Mouse (Mus musculus) spleen, postnatal 0 days (tissue): Measurements from ENCODE around the gene 9130023H24Rik. TPM values are rescaled to one million over a fixed set of nuclear protein-coding genes. Genes with fewer than 3 reads are reported as not detected.

ENCODE experiments used
- polyA plus RNA-seq: library from polyadenylated mRNA; unstranded; fragments of >200 nt; fragmentation: Nextera tagmentation; extraction: Ambion mirVana; gene quantifications from 2 replicates; pipeline ENCODE4 v1.2.1, GENCODE M21; 2015

9130023H24Rik gene
- 2.2 and 3.9 TPM in 2 replicates for polyA plus RNA-seq

DNA sequence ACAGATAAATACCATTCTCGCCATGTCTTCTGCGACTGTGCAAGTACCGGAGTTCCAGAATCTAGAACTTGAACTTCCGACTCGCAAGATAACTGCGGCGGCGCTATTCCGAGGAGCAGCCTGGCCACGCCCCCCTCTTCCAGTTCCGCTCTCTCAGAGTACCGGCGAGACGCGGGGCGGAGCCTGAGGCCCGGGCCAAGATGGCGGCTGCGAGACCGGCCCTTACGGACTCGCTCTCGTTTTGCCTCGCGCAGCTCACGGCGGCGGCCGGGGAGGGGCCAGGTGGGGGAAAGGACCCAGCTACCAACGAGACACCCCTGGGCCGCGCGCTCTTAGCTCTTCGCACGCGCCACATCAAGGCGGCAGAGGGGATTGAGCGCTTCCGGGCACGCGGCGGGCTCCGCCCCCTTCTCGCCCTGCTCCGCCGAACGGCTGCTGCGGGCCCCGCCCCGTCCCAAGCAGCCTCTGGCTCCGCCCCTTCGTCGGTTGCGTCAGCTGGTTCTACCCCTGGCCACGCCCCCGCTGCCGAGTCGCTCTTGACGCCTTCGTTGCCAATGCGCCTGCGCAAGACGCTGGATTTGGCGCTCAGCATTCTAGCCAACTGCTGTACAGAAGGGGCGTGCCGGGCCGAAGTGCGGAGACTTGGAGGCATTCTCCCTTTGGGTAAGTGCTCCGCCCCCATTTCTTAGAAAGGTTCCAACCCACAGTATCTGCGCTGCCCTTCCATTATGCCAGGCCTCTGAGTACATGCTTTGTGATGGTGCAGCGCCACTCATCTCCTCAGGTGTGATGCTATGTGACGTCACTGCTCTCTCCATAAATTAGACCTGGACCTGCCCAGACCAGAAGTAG is at the start of gene 9130023H24Rik:
Gene 9130023H24Rik (minus strand): TSS at position 105 of the 852 bp plus-strand sequence.

GRCm38 (mm10) chr7:128265411-128265810 is 27.6 kb upstream of the 9130023H24Rik start, which contains the start of gene Slc5a2:
TSS of gene Slc5a2 (plus strand) at chr7:128265657.

DNA sequence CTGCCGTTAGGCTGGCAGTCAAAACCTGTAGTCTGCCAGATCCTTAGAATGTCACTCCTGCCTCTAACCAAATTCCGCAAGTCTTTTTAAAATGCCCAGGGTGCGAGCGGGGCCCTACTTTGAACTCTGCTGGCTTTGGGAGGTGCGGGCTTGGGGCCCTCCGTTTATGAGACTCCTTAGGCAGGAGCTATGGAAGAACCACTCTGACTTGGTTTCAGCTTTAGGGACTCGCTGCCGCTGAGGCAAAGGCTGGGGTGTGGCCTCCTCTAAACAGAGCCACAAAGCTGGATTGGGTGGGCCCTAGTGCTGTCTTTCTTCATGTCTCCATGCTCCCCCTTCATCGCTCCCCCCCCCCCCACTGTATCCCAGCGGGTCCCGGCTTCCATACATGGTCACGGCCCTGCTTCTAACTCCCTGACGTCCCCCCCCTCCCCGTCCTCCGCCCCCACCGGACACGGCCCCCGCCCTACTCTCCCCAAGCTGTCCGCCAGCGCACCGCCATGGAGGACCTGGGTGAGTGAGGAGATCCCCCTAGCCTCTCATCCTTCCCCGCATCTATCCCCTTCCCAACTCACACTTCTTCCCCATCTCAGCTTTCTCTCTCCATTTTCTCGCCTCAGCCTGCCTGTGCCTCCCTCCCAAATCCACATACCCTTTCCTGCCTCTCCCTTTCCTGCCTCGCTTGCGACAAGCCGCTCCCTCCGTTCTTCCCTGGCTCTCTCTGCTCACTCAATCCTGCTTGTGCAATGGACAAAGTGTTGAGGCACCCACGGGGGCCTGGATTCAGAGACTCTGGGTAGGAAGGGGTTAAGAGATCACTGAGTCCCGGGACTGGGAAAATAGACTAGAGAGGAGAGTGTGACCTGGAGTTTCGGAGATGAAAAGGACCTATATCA is 8.9 kb upstream of the 9130023H24Rik start, which contains the start of gene Tgfb1i1:
Gene Tgfb1i1 (plus strand): TSS at position 317 of the 896 bp plus-strand sequence.

DNA sequence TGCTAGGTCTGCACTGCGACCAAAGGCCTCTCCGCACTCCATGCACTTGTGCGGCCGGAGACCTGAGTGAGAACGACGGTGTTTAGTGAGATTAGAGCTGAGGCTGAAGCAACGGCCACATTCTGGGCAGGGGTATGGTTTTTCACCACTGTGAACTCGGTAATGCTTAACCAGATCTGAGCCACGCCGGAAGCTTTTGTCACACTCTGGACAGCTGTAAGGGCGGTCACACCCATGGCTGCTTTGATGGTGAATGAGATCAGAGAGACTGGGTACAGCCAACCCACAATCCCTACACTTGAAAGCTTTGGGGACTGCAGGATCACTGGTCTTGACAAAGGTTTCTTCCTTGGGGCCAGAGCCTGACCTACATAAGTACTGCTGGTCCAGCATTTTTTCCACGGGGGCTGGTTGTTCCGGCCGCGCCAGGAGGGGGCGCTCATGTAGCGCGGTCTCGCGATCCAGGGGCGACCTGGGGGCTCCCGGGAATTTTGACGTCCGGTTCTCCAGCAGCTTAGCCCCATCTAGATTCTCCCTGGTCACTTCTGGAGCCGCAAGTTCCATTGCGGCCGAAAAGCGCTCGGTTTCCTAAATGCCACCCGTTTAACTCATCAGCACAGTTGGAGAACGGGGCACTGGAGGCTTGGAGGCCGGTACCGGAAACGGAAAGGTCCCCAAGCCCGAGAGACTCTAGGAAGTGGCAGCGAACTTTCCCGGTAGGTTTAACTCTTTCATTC is 807 bp downstream of the 9130023H24Rik start, which contains the start of gene Armc5:
Gene Armc5 (plus strand): TSS at position 487 of the 737 bp plus-strand sequence.

DNA sequence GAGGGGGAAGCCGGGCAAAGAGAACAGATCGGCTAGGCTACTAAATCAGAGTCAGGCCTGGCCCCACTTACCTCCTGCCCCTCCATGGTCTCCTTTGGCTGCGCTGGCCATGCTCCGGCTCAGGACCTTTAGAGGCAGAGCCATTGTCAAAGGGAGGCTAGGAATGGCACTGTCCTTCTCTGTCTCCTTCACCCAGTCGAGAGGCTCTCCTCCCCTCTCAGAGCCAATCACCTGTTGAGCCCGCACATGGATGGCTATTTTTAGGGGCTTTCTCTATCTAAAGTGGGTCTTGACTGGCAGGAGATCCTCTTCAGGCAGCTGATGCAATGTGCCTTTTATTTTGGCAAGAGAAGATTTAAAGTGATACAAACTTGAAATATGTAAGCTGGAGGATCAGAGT is 31.7 kb downstream of the 9130023H24Rik start, which contains the start of gene Cox6a2:
Gene Cox6a2 (minus strand): TSS at position 236 of the 400 bp plus-strand sequence.

Other genes starting within 250 kb of the 9130023H24Rik start
- 59.4 and 76.0 TPM in 2 replicates for gene Pycard, start 244.2 kb downstream of the 9130023H24Rik start, polyA plus RNA-seq
- gene Trim72, start 234.1 kb downstream of the 9130023H24Rik start, polyA plus RNA-seq: not detected in 2 replicates
- gene Itgam, start 175.4 kb downstream of the 9130023H24Rik start, polyA plus RNA-seq: 18.0 and 24.5 TPM in 2 replicates
- gene Gm49368, start 175.3 kb downstream of the 9130023H24Rik start, polyA plus RNA-seq: 0.92 and 0.96 TPM in 2 replicates
- gene Itgax, start 108.5 kb downstream of the 9130023H24Rik start, polyA plus RNA-seq: 1.8 and 2.1 TPM in 2 replicates
- 3.9 and 5.6 TPM in 2 replicates for gene Itgad, start 83.7 kb downstream of the 9130023H24Rik start, polyA plus RNA-seq
- 0.88 and 1.3 TPM in 2 replicates for gene Cox6a2, start 31.6 kb downstream of the 9130023H24Rik start, polyA plus RNA-seq
- 9.4 and 10.8 TPM in 2 replicates for gene Armc5, start 689 bp downstream of the 9130023H24Rik start, polyA plus RNA-seq
- gene Tgfb1i1, start 8.8 kb upstream of the 9130023H24Rik start, polyA plus RNA-seq: 32.3 and 33.7 TPM in 2 replicates
- gene Slc5a2, start 27.6 kb upstream of the 9130023H24Rik start, polyA plus RNA-seq: 3.0 and 3.6 TPM in 2 replicates
- gene BC017158, start 60.1 kb upstream of the 9130023H24Rik start, polyA plus RNA-seq: 17.1 and 17.8 TPM in 2 replicates
- gene Rgs10, start 180.7 kb upstream of the 9130023H24Rik start, polyA plus RNA-seq: 68.5 and 68.8 TPM in 2 replicates
- 25.8 and 29.2 TPM in 2 replicates for gene Tial1, start 223.7 kb upstream of the 9130023H24Rik start, polyA plus RNA-seq